Mouse (Mus musculus): ENCODE results near the gene Blm.

Gene Blm

DNA sequence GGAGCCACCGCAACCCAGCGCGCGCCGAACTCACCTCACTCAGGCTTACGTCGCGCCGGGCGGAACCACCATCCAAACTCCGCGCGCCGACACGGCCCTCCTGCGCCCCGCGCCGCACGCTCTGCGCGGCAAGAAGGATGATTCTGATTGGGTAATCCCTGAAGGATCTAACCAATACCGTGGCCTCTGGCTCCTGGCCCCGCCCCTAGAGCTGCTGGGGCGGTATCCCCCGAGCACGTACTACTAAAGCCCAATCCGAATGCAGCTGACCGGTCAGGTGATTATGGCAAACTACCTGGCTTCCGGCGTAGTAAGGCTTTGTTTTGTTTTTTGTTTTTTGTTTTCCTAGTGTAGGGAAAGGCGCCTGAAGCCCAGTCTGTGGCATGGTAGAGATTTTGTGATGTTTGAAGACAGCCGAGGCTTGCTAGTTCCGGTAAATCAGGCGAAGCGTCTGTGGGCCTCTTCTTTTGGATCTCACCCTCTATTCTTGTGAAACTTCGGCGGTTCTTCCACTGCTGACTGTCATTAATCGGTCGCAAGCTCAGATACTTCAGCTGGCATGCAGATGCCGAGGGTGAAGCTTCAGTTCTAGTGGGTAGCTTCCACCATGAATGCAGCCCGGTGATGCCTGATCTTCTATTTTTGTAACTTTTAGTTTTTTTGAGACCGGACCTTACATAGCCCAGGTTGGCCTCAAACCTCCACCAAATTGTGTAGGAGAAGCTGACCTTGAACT lies at the start of gene Blm:
Gene Blm (minus strand): TSS at position 111 of the 736 bp plus-strand sequence.
- DNase-seq (ENCODE audit: extremely low spot score, low spot score), result peak; percentile 92

DNA sequence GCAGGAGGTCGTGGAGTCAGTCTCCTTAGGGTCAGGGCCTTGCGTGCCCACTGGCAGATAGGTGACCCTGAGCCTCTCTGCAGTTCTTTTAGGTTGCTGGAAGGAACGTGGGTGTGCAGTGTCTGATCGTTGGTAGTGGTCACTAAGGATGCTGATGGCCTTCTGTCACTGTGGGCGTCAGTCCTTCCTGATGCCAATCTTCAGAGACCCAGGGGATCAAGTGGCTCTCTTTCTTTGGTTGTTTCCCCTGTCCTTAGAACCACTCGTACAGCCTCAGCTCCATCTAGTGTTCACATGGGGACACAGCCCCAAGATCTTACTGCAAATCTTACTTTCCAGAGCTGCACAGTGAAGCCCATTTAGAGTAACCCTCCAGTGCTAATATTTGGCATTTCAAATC lies 49.1 kb upstream of the Blm start:
- peak; percentile 31 for DNase-seq (ENCODE audit: extremely low spot score, low spot score)

GRCm38 (mm10) chr7:80582821-80583451 lies 48.0 kb upstream of the Blm start:
- DNase-seq (ENCODE audit: extremely low spot score, low spot score), result no peak

- DNase-seq (ENCODE audit: extremely low spot score, low spot score), result no peak
Measured at GRCm38 (mm10) chr7:80580368-80580767, 45.4 kb upstream of the Blm start.

DNA sequence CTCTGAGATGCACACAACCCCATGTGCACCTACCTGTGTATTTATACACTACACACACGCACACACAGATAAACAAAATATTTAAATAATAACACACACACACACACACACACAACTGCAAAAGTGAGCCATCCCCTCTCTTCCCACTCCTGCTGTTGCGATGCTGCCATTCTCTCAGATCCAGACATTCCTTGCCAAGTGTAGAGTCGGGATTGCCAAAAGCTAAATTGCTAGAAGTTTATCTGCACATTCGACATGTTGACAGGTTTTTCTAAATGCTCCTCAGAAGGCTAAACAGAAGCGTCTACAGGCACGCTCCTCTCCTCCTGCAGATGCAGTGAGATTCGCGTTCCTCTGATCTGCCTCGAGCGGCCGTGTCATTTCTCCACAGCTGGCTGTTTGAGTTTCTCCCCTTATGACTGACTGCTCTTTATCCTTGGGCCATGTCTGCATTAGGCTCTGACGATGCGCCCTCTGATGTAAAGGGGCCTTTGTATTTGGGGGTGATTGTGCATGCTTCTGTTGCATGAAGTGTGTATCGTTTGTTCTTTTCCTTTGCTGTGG lies 42.6 kb upstream of the Blm start:
- no peak for DNase-seq (ENCODE audit: extremely low spot score, low spot score)

DNA sequence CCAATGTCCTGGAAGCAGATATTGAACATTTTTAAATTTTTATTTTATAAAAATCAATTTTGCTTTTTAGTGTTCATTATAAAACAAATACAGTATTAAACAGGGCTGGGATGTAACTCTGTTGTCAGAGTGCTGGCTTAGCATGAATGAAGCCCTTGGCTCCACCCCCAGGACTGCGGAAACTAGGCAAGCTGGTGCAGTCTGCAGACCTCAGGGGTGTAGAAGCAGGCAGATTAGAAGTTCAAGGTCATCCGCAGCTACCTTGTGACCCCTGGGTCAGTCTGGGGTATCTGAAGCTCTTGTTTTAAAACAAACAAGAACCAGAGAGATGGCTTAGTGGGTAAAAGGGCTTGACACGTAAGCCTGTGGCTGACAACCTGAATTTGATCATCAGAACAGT lies 41.7 kb upstream of the Blm start:
- DNase-seq (ENCODE audit: extremely low spot score, low spot score), result no peak

GRCm38 (mm10) chr7:80575750-80576149 lies 40.8 kb upstream of the Blm start:
- DNase-seq (ENCODE audit: extremely low spot score, low spot score), result no peak

- DNase-seq (ENCODE audit: extremely low spot score, low spot score), result no peak
Measured at GRCm38 (mm10) chr7:80573076-80573475, 38.2 kb upstream of the Blm start.

DNA sequence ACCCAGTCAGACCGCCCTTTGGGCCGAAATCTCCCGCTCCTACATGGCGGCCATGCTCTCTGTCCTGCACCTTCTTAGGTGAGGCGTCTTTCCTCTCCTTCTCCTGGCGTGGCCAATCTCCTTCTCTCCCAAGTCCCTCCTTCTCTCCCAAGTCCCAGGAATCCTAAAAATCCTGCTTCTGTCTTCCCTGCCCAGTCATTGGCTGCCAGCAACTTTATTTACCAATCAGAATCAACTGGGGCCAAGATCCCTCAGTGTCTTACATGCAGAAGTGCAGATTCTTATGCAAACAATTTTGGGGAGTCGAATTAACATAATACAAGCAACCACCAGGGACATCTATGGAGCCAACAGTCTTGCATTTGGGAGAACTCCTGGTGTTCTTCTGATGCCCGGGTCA lies 33.1 kb upstream of the Blm start:
- DNase-seq (ENCODE audit: extremely low spot score, low spot score), result no peak

- no peak for DNase-seq (ENCODE audit: extremely low spot score, low spot score)
Measured at GRCm38 (mm10) chr7:80561931-80562330, 27.0 kb upstream of the Blm start.

DNA sequence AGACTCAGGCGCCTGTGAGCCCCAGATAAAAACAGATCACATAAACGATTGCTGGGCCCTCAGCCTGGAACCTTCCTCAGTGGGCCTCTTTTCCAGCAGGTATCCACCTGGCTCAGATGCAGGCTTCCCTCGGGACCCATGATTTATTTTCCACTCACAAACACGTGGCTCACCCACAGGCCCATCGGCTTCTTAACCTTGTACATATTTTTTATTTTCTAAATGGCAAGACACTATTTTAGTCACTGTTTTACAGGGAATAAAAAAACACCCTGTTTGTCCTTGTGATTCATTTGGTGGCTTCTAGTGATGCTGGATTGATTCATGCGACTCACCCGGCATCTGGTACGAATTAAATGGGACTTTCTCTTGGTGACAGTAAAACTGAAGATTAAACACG lies 26.4 kb upstream of the Blm start:
- DNase-seq (ENCODE audit: extremely low spot score, low spot score), result no peak

GRCm38 (mm10) chr7:80558572-80558971 lies 23.7 kb upstream of the Blm start:
- no peak for DNase-seq (ENCODE audit: extremely low spot score, low spot score)

DNA sequence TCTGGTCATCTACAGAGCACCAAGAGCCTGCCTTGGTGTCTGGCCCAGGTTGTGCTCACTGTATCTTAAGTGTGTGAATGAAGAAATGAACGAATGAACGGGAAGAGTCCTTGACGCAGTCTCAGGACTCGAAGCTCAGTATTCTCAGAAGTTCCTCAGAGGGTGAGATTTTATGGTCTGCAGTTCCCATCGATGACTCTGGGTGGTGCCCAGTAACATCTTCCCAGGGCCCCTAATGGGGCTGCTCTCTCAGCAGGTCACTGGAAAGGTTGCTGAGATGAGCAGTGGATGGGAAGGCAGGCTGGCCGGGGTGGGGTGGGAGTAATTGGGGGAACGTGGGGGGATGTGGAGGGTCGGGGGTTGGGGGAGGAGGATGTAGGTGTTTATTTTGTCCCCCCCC lies 23.2 kb upstream of the Blm start:
- DNase-seq (ENCODE audit: extremely low spot score, low spot score), result no peak

DNA sequence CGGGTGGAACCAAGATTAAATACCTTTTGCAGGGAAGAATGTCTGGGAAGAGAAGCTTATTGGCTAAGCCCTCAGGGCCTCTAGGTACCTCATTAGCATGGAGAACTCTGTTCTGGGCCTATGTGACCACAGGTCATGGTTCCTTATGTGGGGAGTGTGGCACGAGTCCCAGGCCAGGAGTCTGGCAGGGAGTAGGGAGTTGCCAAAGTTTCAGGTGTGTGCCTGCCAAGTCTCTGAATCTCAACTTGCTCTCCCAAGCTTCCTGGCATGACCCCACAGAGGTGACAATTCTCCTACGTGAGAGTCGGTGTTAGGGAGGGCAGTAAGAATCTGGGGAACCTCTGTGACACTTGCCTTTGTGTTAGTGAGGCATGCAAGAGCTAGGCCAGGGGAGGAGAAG lies 22.2 kb upstream of the Blm start:
- DNase-seq (ENCODE audit: extremely low spot score, low spot score), result no peak

DNA sequence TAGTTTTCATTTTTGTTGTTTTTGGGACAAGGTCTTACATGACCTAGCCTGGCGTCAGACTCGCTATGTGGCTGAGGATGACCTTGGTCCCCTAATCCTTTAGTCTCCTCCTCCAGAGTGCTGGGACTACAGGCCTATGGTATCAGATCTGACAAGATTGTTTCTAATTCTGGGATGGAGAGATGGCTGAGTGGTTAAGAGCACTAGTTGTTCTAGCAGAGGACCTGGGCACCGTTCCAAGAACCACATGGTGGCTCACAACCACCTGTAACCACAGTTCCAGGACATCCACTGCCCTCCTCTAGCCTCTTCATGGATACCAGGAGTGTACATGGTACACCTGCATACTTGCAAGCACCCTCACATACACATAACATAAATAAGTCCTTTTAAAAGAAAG lies 21.2 kb upstream of the Blm start:
- DNase-seq (ENCODE audit: extremely low spot score, low spot score), result no peak

DNA sequence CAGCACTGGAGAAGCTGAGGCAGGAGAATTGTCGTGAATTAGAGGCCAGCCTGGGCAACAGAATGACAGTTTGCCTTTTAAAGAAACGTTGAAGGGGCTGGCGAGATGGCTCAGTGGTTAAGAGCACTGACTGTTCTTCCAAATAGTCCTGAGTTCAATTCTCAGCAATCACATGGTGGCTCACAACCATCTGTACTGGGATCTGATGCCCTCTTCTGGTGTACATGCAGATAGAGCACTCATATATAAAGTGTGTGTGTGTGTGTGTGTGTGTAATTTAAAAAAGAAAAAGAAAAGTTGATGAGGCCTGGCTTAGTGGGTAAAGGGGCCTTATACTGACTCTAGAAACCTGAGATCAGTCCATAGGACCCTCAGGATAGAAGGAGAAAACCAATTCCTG lies 20.2 kb upstream of the Blm start:
- DNase-seq (ENCODE audit: extremely low spot score, low spot score), result no peak

GRCm38 (mm10) chr7:80554180-80555021 lies 19.5 kb upstream of the Blm start:
- no peak for DNase-seq (ENCODE audit: extremely low spot score, low spot score)

DNA sequence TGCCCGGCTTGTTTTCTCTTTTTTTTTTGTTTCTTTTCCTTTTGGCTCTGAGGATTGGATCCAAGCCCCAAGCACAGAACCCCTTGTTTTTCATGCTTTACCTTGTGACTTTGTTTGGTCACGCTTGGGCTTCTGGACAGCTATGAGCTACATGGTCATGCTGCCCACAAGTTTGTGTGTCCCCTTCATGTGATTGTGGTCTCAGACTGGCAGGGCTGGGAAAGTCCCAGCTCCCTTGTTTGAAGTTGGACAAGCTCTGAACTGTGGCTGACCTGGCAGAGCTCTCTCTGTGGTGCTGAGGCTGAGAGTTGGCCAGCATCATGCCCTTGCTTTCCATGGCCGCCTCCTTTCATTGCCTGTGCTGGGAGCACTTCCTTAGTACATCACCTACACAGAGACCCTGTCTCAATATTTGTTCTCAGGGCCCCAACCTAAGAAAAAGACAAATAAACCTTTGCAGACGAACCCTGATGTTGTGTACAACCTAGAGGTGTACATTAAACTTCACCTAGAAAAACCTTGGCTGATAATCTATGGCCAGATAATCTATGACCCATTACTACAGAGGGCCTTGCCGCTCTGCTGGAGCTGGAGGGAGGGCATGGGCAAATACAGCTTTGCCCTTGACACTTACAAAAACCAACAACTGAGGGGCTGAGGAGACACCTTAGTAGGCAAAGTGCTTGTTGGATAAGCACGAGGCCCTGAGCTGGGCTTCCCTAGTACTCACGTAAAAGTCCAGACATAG lies 13.8 kb upstream of the Blm start:
- no peak for DNase-seq (ENCODE audit: extremely low spot score, low spot score)

- DNase-seq (ENCODE audit: extremely low spot score, low spot score), result no peak
Measured at GRCm38 (mm10) chr7:80542139-80542831, 7.4 kb upstream of the Blm start.

GRCm38 (mm10) chr7:80539581-80539980 lies 4.7 kb upstream of the Blm start:
- DNase-seq (ENCODE audit: extremely low spot score, low spot score), result no peak

All from neural tube, embryonic 10.5 days (tissue).